Mouse (Mus musculus): Measurements from ENCODE around the gene Bms1.

The Bms1 gene

DNA sequence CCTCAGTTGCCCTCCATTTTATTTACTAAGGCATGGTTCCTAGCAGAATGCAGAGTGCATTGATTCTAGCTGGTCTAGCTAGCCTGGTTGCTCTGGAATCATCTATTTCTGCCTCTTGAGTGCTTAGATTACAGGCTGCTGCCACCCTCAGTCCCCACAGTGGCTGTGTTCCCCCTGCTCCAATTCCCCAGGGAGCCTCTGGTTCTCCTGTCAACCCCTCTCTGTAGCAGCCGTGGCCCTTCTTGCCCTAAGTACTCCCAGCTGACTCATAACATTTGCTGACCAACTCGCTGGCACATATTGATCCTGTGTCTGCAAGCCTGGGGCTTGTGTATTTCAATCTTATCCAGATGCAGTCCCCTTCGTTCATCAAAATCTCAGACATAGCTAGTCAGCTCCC is 53.1 kb downstream of the Bms1 start:
- no peak for DNase-seq (ENCODE audit: low read depth, low spot score)

DNA sequence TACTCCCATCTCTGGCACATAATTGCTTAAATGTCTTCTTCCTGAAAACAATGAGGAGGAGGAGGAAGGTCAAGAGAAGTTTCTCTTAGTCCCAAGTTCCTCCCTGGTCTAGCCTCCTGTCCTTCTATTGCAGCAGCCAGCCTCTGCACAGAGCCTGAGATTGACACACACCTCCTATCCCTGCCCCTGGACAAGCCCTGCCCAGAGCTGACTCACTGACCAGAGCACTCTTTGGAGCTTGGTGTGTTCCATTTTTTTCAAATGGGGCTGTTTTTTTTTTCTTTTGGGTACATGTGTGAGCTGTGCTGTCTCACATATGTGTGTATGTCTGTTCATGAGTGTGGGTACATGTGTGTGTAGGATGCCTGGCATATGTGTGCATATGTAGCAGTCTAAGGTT is 53.5 kb downstream of the Bms1 start:
- DNase-seq (ENCODE audit: low read depth, low spot score): no peak

DNA sequence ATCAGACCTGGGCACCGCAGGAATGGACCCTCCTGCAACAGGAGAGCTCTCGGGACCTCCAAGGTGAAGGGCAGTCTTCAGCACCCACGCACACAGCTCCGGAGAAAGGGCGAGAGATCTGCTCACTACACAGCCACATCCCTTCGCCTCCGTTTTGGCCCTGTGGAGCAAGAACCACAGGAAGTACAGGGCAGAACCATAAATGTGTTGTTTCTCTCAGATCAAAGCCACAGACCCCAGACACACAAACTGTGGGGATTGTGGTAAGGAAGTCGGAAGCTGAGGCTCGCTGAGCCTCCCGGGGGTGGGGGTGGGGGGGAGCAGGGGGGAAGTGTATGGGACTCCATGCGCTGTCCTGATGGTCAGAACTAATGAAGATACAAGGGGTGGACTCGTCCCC is 68.9 kb downstream of the Bms1 start:
- no peak for DNase-seq (ENCODE audit: low read depth, low spot score)

DNA sequence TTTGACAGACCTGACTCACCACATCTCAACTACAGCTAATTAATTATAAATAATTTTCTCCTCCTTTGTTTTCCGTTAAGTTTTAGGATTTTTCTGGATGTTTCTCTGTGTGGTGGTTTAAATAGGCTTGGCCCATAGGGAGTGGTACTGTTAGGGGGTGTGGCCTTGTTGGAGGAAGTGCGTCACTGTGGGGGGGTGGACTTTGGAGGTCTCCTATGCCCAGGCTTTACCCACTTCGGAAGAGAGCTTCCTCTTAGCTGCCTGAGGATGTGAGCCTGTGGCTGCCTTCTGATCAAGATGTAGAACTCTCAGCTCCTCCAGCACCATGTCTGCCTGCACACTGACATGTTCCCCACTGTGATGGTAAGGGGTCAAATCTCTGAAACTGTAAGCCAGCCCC is 71.1 kb downstream of the Bms1 start:
- DNase-seq (ENCODE audit: low read depth, low spot score): no peak

DNA sequence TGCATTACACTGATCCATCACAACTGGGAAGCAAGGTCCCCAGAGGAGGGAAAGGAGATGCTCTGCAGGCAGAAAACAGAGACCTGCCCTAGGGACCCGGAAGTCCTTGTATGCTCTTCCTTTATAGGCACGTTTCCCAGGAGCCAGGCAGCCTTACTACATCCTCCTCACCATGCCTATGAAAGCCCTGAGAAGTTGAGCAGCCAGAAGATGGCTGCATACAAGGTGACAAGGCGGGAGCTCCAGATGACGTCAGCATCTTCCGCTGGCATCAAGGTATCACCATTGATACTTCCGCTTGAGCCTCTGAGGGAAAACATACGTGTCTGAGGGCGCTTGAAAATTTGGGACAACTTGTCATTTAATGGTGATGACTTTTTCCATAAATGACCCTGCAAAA is 72.0 kb downstream of the Bms1 start:
- DNase-seq (ENCODE audit: low read depth, low spot score): no peak

DNA sequence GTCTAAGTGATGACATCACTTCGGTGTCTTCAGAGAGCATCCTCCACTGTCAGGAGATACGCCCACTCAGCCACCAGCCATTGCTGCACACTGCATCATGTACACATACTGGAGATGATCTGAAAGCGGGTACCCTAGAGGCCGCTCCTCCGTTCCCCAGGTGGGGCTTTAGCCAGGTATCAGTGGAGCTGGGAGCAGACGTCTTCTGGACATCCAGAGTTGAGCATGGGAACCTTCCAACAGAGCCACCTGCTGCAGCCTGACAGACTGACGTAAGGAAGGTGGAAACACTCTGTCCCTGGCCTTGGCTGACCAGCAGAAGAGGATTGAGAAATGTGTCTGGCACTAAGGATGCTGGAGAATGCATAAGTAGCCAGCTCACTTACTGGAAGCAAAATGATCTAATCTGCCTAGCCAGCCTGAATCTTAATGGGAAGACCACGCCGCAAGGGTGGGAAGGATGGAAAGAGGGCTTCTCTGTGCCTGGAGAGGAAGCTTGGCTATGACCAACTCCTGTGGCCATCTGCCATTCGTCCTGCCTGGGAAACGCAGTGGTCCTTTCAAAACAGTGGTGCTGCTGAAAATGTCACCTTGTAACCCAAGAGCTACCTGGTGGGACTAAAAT is 77.3 kb downstream of the Bms1 start:
- DNase-seq (ENCODE audit: low read depth, low spot score): no peak

DNA sequence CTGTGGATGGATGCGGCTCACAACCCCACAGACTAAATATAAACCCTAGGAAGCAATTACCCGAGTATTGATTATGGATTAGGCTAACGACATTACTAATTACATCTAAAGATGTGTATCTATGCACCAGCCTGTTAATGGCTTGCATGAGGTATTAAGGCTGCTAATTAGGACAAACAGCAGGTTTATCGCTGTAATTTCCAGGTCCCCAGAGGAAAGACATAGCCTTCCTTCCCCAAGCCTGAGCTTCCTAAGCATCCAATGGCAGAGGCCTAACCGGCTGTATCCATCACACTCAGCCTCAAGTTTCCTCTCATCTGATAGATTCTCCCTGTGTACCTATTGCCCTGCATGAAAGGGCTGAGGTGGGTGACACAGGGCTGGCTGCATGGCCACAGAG is 81.6 kb downstream of the Bms1 start:
- DNase-seq (ENCODE audit: low read depth, low spot score): no peak

DNA sequence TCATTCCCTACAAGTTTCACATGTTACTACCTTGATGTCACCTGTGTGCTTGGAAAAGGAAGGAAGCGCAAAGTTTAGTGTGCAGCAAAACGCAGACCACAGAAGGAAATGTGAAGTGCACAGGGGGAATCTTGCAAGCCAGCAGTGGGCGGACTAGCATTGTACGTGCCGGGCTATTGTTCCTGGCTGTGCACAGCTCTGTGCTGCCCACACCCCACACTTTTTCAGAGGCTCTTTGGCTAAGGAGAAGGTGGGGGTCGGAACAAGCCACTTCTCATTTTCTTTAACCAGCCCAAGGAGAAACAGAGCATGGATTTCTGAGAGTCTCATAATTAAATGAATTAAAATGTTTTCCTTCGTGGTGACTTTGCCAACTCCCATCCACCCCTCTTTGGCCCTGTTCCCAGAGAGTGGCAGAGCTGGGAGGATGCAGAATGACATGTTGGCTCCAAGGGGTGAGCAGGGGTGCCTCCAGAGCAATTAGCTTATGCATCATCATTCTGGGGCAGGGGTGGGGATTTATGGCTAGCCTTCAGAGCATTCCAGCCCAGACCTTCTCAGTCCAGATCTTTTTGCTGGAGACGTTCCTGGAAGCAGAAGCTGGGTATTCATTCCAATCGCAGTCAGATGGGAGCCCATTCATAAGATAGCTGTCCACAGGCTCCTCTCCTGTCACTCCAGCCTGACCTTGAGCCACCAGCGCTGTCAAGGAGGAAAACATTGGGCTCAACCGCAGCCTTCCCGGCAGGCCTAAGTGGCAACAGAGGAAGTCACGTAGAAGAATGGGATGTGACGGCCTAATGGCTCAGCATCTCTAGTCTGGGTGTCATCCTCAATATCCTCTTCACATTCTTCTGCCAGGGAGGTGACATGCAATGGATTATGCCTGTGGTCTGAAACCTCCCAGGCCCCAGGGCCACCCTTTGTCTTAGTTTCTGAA is 82.5 kb downstream of the Bms1 start:
- no peak for DNase-seq (ENCODE audit: low read depth, low spot score)

DNA sequence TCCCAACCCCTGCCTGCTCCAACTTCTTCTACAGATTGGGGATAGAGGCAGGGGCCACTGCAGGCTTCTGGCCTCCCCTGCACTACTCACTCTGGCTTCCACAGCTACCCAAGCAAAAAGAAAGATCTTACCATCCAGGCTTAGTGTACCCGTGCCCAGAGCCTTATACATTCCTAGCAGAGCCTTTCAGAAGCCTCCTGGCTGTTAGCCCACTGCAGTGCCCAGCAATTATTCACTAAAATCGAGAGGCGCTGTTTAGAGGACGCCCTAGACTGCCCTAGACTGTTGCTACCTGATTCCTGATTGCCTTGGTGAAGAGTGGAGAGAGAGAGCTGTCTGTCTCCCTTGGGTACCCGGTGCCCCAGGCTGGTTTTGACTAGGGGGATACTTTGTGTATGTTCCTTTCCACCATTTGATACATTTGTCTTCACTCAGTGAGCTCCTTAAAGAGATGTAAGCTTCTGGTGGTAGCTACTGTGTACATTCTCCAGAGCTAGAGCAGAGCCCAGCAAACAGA is 83.3 kb downstream of the Bms1 start:
- no peak for DNase-seq (ENCODE audit: low read depth, low spot score)

DNA sequence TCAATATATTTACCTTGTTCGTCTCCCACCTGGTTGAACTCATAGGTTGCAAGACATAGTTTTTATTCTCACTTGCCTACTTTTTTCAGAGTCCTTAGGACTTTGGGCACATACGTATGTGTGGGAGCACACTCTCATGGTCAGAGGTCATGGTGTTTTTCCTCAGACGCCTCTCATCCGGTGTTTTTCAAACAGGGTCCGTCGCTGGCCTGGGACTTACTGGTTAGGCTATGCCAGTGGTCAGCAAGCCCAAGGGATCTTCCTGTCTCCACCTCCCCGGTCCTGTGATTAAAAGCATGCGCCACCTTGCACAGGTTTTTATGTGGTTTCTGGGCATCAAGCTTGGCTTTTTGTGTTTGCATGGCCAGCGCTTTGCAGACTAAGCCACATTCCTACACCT is 85.4 kb downstream of the Bms1 start:
- DNase-seq (ENCODE audit: low read depth, low spot score): no peak

Data from retina, adult 2 months (tissue).